Mouse (Mus musculus) mammary gland, adult 2 months (tissue): ENCODE data around the gene Ccdc83. TPM values are rescaled to one million over a fixed set of nuclear protein-coding genes. Genes with fewer than 3 reads are reported as not detected.

Experiments
- polyA plus RNA-seq: library from polyadenylated mRNA; depleted of rRNA; stranded (reverse); fragments of >200 nt; gene quantifications from 2 replicates; pipeline ENCODE4 v1.2.3, GENCODE M21; 2012; ENCODE audit warnings: low replicate concordance; rRNA removed

The Ccdc83 gene
- polyA plus RNA-seq, result not detected in 2 replicates

GRCm38 (mm10) chr7:90265289-90265970 is at the start of gene Ccdc83:
Gene Ccdc83 (minus strand): TSS chr7:90265777.

GRCm38 (mm10) chr7:90301942-90302646 is 36.5 kb upstream of the Ccdc83 start, which contains the start of gene Sytl2:
Gene Sytl2 (plus strand): TSS chr7:90302252.

Other genes starting within 250 kb of the Ccdc83 start
- 40.6 and 84.7 TPM in 2 replicates for gene Picalm, start 135.6 kb downstream of the Ccdc83 start, polyA plus RNA-seq
- 2.8 and 4.6 TPM in 2 replicates for gene Sytl2, start 36.5 kb upstream of the Ccdc83 start, polyA plus RNA-seq
- 0.13 and 0.17 TPM in 2 replicates for gene Ccdc89, start 160.8 kb upstream of the Ccdc83 start, polyA plus RNA-seq
- gene Crebzf, start 177.0 kb upstream of the Ccdc83 start, polyA plus RNA-seq, result 23.9 and 77.8 TPM in 2 replicates
- 12.7 and 61.3 TPM in 2 replicates for gene Tmem126a, start 191.5 kb upstream of the Ccdc83 start, polyA plus RNA-seq
- gene Tmem126b, start 210.2 kb upstream of the Ccdc83 start, polyA plus RNA-seq, result 5.5 and 10.9 TPM in 2 replicates
- gene Dlg2, start 210.9 kb upstream of the Ccdc83 start, polyA plus RNA-seq, result 1.4 and 2.1 TPM in 2 replicates